Mouse (Mus musculus): Measurements from ENCODE around the gene Vmn2r18. TPM values are rescaled to one million over a fixed set of nuclear protein-coding genes. Genes with fewer than 3 reads are reported as not detected.
A peak's percentile ranks its signal among the peaks of the same experiment; 100 is the strongest.

Gene Vmn2r18
- total and polyA plus RNA-seq, 3 experiments = not detected

- peak within 1 kb of the TSS; percentile 74 to 86 (median 81) for H3K4me3 ChIP-seq (replicated peaks in 1 of 3; ENCODE audit: low read depth in 2 of 3, low read length in 2 of 3, poor library complexity in 1 of 3)
- H3K9me3 ChIP-seq (replicated peaks; ENCODE audit: low read length) = no peaks in the 10 kb centered on the region
- H3K4me1 ChIP-seq (ENCODE audit: control insufficient read depth in 1 of 2, insufficient read depth in 2 of 2) = peaks cover 6 to 11% of the 10 kb centered on the region in 2 experiments; a peak in 2 of 4 replicates
- H3K27ac ChIP-seq (ENCODE audit: insufficient read depth, low read depth) = peak within 1 kb of the TSS; percentile 36; the same call in 1 of the 2 replicates
- dilution Hi-C loops (cut with MboI; ENCODE audit: extremely low pct_ligation_motif_present, extremely low pct_unique_long_range_greater_than_20kb, low sequenced_read_pairs) = no loop called here
- no peaks in the 10 kb centered on the region for H3K27me3 ChIP-seq (replicated peaks)
- H3K36me3 ChIP-seq (replicated peaks in 1 of 2; ENCODE audit: control insufficient read depth in 1 of 2, insufficient read depth in 1 of 2, low read length in 1 of 2) = peaks cover 25 to 39% of the 10 kb centered on the region in 2 experiments
- in situ Hi-C loops (cut with MboI; ENCODE audit: low pct_ligation_motif_present, low pct_unique_long_range_greater_than_20kb, low sequenced_read_pairs) = no loop called here
- H3K4me2 ChIP-seq (ENCODE audit: insufficient read depth, low read depth, poor library complexity, severe bottlenecking) = peak within 1 kb of the TSS; percentile 99
- DNase-seq (ENCODE audit: extremely low read depth) = peak; percentile 94
- H3K79me2 ChIP-seq (replicated peaks; ENCODE audit: control insufficient read depth, extremely low read depth, insufficient read depth, poor library complexity, severe bottlenecking) = peaks cover 7% of the 10 kb centered on the region
- peak; percentile 94 for TF ChIP-seq SIN3A (IDR thresholded peaks at IDR 0.05; ENCODE audit: low read length)
- peak; percentile 66 to 67 for TF ChIP-seq CTCF (conservative IDR thresholded peaks at IDR 0.05 in 1 of 2, IDR thresholded peaks at IDR 0.05 in 1 of 2; ENCODE audit: low read depth in 2 of 2, low read length in 2 of 2)
- peak; percentile 85 for TF ChIP-seq KAT2A (IDR thresholded peaks at IDR 0.05; ENCODE audit: insufficient replicate concordance, low read length)
- peak; percentile 66 for TF ChIP-seq TCF12 (IDR thresholded peaks at IDR 0.05; ENCODE audit: low read depth, low read length)
- TF ChIP-seq POLR2A (IDR thresholded peaks at IDR 0.05; ENCODE audit: low read depth, low read length) = peak; percentile 82
- no peak for TF ChIP-seq POLR2AphosphoS2 (IDR thresholded peaks at IDR 0.05; ENCODE audit: low read depth, low read length)
- TF ChIP-seq RAD21 (IDR thresholded peaks at IDR 0.05; ENCODE audit: low read depth, low read length) = peak; percentile 21
- TF ChIP-seq HCFC1 (IDR thresholded peaks at IDR 0.05; ENCODE audit: low read depth, low read length) = peak; percentile 77
- TF ChIP-seq NRF1 (IDR thresholded peaks at IDR 0.05; ENCODE audit: low read depth, low read length) = peak; percentile 40; the same call in 1 of the 2 replicates
- TF ChIP-seq USF2 (conservative IDR thresholded peaks at IDR 0.05; ENCODE audit: low read depth, low read length) = no peak
- no peak for TF ChIP-seq JUN (IDR thresholded peaks at IDR 0.05; ENCODE audit: insufficient read depth, low read depth, low read length)
- TF ChIP-seq CHD2 (IDR thresholded peaks at IDR 0.05; ENCODE audit: low read length) = no peak; the same call in 1 of the 2 replicates
- peak; percentile 82 for TF ChIP-seq NELFE (IDR thresholded peaks at IDR 0.05; ENCODE audit: low read depth, low read length)
- TF ChIP-seq MYC (IDR thresholded peaks at IDR 0.05; ENCODE audit: low read depth, low read length) = 0 out of 2 replicates have a peak, but pooled peaks have one; percentile 22
- peak; percentile 96 for TF ChIP-seq ELF1 (IDR thresholded peaks at IDR 0.05; ENCODE audit: low read depth, low read length)
- no peak for TF ChIP-seq ETS1 (conservative IDR thresholded peaks at IDR 0.05; ENCODE audit: low read depth, low read length)
- no peak for TF ChIP-seq MAFK (IDR thresholded peaks at IDR 0.05; ENCODE audit: insufficient replicate concordance, low read length)
- peak; percentile 67; the same call in 1 of the 2 replicates for TF ChIP-seq IRF4 (IDR thresholded peaks at IDR 0.05; ENCODE audit: low read depth, low read length)
- peak; percentile 46; the same call in 1 of the 2 replicates for TF ChIP-seq ZMIZ1 (IDR thresholded peaks at IDR 0.05; ENCODE audit: low read depth, low read length)
- TF ChIP-seq UBTF (IDR thresholded peaks at IDR 0.05; ENCODE audit: low read depth, low read length) = no peak
- peak; percentile 55; the same call in 1 of the 2 replicates for TF ChIP-seq MXI1 (IDR thresholded peaks at IDR 0.05; ENCODE audit: low read depth, low read length)
- no peak; the same call in 1 of the 2 replicates for TF ChIP-seq MEF2A (IDR thresholded peaks at IDR 0.05; ENCODE audit: borderline replicate concordance, low read depth, low read length)
- TF ChIP-seq E2F4 (IDR thresholded peaks at IDR 0.05; ENCODE audit: insufficient replicate concordance, low read depth, low read length) = peak; percentile 100
- TF ChIP-seq MAX (IDR thresholded peaks at IDR 0.05; ENCODE audit: low read length) = peak; percentile 71; the same call in 1 of the 2 replicates
- peak within 1 kb of the TSS; percentile 69 for H3K9ac ChIP-seq (ENCODE audit: insufficient read depth, low read depth)
Observed at GRCm38 (mm10) chr5:151650700-151651410, 45.0 kb upstream of the Vmn2r18 start, which contains the start of gene Rfc3. TSS of gene Rfc3 (minus strand) at chr5:151651242.

All from CH12.LX (cell line).